Mouse (Mus musculus): Measurements from ENCODE around the gene Sdhaf3.
"Not testable (repeated sequence)": the region's sequence is repeated elsewhere in the genome, so short reads cannot be mapped to it uniquely, and the experiment has no call there.

The Sdhaf3 gene

GRCm38 (mm10) chr6:6955764-6956561 is at the start of gene Sdhaf3:
TSS of gene Sdhaf3 (plus strand) at chr6:6956004.
- DNase-seq (ENCODE audit: low read depth, low spot score), result peak; percentile 97

GRCm38 (mm10) chr6:6909586-6909985 is 46.2 kb upstream of the Sdhaf3 start:
- DNase-seq (ENCODE audit: low read depth, low spot score), result no peak

- no peak for DNase-seq (ENCODE audit: low read depth, low spot score)
Observed at GRCm38 (mm10) chr6:6914304-6914703, 41.5 kb upstream of the Sdhaf3 start.

DNA sequence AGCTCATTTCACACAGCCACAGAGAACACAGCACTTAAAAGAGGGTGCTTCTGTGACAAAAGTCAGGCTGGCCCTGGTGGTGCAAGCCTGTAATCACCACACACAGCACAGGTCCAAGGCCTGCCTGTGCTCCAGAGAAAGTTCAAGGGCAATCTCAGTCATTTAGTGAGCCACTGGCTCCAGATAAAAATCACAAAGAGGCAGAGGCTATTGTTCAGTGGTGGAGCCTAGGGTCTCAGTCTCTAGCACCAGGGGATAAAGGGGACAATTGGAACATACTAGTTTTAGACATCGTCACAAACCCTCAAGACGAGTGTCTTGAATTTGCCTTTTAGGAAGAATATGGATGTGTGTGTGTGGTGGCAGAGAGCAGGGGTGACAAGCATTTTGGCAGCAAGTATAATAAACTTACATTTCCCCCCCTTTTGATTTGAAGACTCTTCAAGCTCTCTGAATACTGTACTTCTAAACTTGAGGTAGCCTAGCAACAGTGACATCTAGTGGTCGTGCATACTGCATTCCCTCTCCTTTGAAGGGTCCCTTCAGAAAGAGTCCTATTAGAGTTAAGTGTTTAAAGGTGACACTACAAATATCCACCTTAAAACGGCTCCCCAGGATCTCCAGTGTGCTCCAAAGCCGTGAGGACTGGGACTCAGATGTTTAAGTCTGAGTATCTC is 40.8 kb upstream of the Sdhaf3 start:
- DNase-seq (ENCODE audit: low read depth, low spot score), result peak; percentile 71

- no peak for DNase-seq (ENCODE audit: low read depth, low spot score)
Observed at GRCm38 (mm10) chr6:6915526-6915915, 40.3 kb upstream of the Sdhaf3 start.

DNA sequence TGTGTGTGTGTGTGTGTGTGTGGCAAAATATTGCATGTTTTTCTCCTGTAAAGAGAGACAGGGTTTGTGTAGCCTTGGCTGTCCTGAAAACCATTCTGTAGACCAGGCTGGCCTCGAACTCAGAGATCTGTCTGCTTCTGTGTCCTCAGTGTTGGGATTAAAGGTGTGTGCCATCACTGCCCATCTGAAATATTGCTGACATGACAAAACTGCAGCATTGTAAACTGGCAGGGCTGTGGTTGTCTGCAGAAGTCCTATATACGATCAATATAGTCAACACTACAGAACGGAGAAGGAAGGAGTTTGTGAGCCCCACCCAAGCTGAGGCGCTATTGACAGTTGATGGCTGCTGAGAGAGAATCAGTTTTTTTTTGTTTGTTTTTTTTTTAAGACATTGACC is 38.5 kb upstream of the Sdhaf3 start:
- DNase-seq (ENCODE audit: low read depth, low spot score), result no peak

GRCm38 (mm10) chr6:6925264-6925663 is 30.5 kb upstream of the Sdhaf3 start:
- DNase-seq (ENCODE audit: low read depth, low spot score), result no peak

DNA sequence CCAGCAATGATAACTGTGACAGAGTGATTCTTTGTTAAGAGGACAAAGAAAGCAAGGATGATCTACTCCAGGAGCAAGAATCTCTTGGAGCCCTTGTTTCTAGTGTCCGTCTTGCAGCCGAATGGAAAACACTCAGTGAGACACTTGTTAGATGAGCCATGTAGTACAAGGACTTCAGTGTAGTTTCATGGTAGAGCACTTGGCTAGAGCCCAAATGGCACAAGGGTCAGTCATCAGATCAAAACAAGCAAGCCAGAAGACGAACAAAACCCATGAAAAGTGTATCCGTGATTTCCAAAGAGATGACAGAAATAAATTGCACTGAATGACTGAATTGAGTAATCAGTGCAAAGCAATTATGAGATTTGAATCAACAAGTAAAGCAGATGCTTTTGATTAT is 25.0 kb upstream of the Sdhaf3 start:
- DNase-seq (ENCODE audit: low read depth, low spot score), result no peak

DNA sequence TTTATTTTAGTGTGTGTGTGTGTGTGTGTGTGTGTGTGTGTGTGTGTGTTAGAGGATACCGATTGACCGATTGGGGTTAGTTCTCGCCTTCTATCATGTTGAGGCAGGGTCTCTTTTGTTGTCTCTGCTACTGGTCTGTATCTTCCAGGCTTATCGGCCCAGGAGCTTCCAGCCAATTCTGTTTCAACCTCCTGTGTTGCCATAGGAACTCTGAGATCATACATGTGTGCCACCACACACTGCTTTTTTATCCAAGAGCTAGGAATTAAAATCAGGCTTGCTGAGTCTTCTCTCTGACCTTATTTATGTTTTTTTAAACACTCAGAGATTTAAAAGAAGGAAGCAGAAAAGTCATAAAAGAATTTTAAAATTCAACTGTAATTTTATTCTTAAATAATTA is 24.3 kb upstream of the Sdhaf3 start:
- no peak for DNase-seq (ENCODE audit: low read depth, low spot score)

- DNase-seq (ENCODE audit: low read depth, low spot score), result no peak
Observed at GRCm38 (mm10) chr6:6940845-6941244, 15.0 kb upstream of the Sdhaf3 start.

DNA sequence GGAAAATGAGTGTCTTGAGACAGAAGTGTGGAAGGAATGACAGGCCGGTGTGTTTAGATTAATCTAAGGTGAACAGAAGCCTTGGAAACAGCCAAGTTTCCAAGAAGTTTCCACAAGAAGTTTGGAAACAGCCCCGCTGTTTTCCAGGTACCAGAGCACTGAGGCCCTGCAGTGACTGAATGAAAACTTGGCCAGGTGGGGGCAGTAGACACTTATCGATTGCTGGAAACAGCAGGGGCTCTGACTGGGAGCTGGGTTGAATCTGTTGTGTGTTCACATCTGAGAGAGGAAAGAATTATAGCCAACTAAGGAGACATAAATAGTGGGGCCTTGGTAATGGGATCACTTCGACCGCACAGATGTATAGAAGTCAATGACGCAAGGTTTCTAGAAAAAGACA is 13.0 kb upstream of the Sdhaf3 start:
- DNase-seq (ENCODE audit: low read depth, low spot score), result peak; percentile 24

- DNase-seq (ENCODE audit: low read depth, low spot score), result no peak
Observed at GRCm38 (mm10) chr6:6947650-6948049, 8.2 kb upstream of the Sdhaf3 start.

DNA sequence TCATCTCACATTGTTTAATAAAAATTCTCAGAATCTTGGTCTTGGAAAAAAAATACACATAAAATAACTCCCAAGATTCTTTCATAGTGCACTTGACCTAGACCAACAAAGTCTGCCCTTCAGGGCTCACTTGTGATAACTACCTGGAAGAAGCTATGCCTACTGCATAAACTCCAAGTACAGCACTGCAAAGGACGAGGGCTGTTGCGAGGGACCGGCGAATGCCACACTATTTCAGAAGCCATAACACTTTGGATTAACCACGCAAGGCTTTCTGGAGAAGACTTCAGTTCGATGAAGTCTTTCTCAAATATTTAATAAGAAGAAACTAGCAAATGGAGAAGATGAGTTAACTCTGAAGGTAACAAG is 425 bp upstream of the Sdhaf3 start:
- DNase-seq (ENCODE audit: low read depth, low spot score), result no peak

DNA sequence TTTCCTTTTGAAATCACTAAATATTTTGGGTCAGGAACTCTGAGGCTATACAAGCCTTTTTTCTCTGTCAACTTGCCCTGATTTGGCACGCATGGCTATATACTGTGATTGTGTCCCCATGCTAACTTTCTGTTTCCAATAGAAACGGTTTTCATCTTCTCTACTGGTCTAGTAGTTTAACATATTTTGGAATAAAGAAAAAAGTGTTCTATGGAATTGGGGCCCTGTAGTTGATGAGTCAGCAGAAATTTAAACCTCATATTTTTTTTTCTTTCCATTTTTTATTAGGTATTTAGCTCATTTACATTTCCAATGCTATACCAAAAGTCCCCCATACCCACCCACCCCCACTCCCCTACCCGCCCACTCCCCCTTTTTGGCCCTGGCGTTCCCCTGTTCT is 3.4 kb downstream of the Sdhaf3 start:
- DNase-seq (ENCODE audit: low read depth, low spot score), result not testable (repeated sequence)

DNA sequence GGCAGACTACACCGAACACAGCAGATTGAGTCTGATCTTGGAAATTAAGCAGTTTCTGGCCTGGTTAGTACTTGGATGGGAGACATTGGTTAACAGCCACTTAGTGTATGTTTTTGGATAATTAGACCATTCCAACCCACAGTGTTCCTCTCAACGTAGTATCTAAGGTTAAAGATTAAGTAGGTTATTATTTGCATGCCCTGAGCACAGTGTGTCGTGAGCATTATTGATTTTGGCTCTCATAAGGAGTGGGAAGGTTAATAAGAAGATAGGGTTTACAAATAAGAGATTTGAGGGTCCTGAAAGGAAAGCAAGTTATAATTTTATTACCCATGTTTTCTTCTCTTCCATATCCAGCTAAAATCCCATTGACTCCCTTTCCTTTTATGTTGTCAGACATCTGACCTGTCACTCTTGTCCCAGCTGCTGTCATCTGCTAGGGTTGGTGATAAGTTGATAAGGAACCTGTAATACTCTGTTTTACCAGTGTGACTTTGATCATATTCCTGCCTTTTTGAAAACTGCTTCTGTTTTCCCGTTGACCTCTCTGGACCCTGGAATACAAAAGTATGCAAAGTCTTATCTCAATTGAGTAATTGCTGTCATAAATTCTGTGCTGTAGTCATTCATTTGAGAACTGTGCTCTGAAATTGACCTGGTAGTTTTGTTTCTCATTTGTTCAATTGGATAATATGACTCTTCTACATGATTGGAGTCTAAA is 41.6 kb downstream of the Sdhaf3 start:
- no peak for DNase-seq (ENCODE audit: low read depth, low spot score)

- no peak for DNase-seq (ENCODE audit: low read depth, low spot score)
Observed at GRCm38 (mm10) chr6:6997956-6998355, 42.2 kb downstream of the Sdhaf3 start.

- DNase-seq (ENCODE audit: low read depth, low spot score), result no peak
Observed at GRCm38 (mm10) chr6:6999015-6999414, 43.2 kb downstream of the Sdhaf3 start.

DNA sequence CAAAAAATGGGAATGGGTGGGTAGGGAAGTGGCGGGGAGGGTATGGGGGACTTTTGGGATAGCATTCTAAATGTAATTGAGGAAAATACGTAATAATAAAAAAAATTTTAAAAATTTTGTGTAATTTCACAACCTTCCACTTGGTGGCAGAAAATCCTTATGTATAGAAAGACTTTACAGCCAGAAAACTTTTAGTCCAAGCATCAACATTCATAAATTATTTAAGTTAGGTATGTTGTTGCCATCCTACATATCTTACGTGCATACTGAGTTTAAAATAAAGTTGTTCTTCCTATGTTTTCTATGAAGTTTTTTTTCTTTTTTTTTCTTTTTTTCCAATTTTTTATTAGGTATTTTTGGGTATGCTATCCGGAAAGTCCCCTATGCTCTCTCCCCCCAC is 47.3 kb downstream of the Sdhaf3 start:
- DNase-seq (ENCODE audit: low read depth, low spot score), result no peak

- peak; percentile 39 for DNase-seq (ENCODE audit: low read depth, low spot score)
Observed at GRCm38 (mm10) chr6:7004005-7004404, 48.2 kb downstream of the Sdhaf3 start.

GRCm38 (mm10) chr6:7038087-7038486 is 82.3 kb downstream of the Sdhaf3 start:
- no peak for DNase-seq (ENCODE audit: low read depth, low spot score)

DNA sequence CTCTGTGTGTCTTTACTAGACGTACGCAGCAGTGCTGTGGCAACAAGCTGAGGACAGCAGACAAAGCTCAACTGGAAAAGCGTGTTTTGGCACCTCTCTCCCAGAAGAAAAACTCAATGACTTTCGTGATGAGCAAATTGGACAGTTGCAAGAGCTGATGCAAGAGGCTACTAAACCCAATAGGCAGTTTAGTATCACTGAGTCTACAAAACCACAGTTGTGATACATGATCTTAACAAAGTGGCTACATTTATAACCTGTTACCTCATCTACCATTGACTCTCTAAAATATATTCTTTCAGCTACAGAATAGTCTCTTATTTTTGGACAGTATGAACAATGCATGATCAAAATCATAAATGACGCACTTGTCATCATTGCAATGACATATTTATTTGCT is 83.0 kb downstream of the Sdhaf3 start:
- no peak for DNase-seq (ENCODE audit: low read depth, low spot score)

GRCm38 (mm10) chr6:7041912-7042311 is 86.1 kb downstream of the Sdhaf3 start:
- DNase-seq (ENCODE audit: low read depth, low spot score), result no peak

GRCm38 (mm10) chr6:7062819-7063218 is 107.0 kb downstream of the Sdhaf3 start:
- DNase-seq (ENCODE audit: low read depth, low spot score), result no peak

Data from mesoderm, embryonic 11.5 days (tissue).